Mouse (Mus musculus): ENCODE data around the gene Sds. TPM values are rescaled to one million over a fixed set of nuclear protein-coding genes. Genes with fewer than 3 reads are reported as not detected.
"Not testable (repeated sequence)": the region's sequence is repeated elsewhere in the genome, so short reads cannot be mapped to it uniquely, and the experiment has no call there.

The Sds gene
- total RNA-seq, 2 experiments from 2014 or later, result not detected

- ATAC-seq (replicated peaks; ENCODE audit: low FRiP score, poor library complexity, severe bottlenecking), result no peak
Measured at GRCm38 (mm10) chr5:120477993-120478392, 1.7 kb downstream of the Sds start.

- ATAC-seq (replicated peaks; ENCODE audit: low FRiP score, poor library complexity, severe bottlenecking), result no peak
Measured at GRCm38 (mm10) chr5:120479538-120479937, 3.2 kb downstream of the Sds start.

DNA sequence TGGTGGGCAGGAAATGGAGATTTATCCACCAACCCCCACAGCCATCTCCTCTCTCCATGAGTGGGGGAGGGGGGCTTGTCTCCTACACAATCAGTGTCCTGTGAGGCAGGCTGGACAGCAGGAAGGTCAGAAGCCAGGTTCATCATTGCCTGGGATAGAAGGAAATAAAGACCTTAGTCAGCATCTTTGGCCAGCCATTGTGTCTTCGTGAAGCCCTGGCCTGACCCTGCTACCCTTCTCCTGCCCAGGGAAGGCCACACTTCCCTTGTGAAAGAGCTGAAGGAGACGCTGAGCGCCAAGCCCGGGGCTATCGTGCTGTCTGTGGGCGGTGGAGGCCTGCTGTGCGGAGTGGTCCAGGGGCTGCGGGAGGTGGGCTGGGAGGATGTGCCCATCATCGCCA, 4.9 kb downstream of the Sds start:
- ATAC-seq (replicated peaks; ENCODE audit: low FRiP score, poor library complexity, severe bottlenecking), result no peak

DNA sequence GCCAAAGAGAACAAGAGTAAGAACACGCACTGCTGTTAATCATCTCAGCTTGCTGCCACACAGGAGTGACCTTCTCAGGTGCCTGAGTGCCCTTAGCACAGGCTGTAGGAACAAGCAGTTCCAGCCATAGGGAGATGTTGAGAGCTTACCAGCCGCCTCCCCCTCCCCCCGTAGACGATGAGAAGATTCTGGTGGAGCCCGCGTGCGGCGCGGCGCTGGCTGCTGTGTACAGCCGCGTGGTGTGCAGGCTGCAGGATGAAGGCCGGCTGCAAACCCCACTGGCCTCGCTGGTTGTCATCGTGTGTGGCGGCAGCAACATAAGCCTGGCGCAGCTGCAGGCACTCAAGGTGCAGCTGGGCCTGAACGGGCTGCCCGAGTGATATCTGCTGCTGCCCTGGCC, 7.1 kb downstream of the Sds start:
- ATAC-seq (replicated peaks; ENCODE audit: low FRiP score, poor library complexity, severe bottlenecking), result no peak

- no peak for ATAC-seq (replicated peaks; ENCODE audit: low FRiP score, poor library complexity, severe bottlenecking)
Measured at GRCm38 (mm10) chr5:120487844-120488243, 11.5 kb downstream of the Sds start.

GRCm38 (mm10) chr5:120490679-120491192, 14.4 kb downstream of the Sds start:
- no peak for ATAC-seq (replicated peaks; ENCODE audit: low FRiP score, poor library complexity, severe bottlenecking)

GRCm38 (mm10) chr5:120492437-120492836, 16.1 kb downstream of the Sds start:
- ATAC-seq (replicated peaks; ENCODE audit: low FRiP score, poor library complexity, severe bottlenecking), result no peak

- ATAC-seq (replicated peaks; ENCODE audit: low FRiP score, poor library complexity, severe bottlenecking), result no peak
Measured at GRCm38 (mm10) chr5:120493440-120493839, 17.1 kb downstream of the Sds start.

- ATAC-seq (replicated peaks; ENCODE audit: low FRiP score, poor library complexity, severe bottlenecking), result no peak
Measured at GRCm38 (mm10) chr5:120493873-120494395, 17.6 kb downstream of the Sds start.

- peak; percentile 13; the same call in 1 of the 2 replicates for ATAC-seq (replicated peaks; ENCODE audit: low FRiP score, poor library complexity, severe bottlenecking)
Measured at GRCm38 (mm10) chr5:120495064-120495702, 18.9 kb downstream of the Sds start.

DNA sequence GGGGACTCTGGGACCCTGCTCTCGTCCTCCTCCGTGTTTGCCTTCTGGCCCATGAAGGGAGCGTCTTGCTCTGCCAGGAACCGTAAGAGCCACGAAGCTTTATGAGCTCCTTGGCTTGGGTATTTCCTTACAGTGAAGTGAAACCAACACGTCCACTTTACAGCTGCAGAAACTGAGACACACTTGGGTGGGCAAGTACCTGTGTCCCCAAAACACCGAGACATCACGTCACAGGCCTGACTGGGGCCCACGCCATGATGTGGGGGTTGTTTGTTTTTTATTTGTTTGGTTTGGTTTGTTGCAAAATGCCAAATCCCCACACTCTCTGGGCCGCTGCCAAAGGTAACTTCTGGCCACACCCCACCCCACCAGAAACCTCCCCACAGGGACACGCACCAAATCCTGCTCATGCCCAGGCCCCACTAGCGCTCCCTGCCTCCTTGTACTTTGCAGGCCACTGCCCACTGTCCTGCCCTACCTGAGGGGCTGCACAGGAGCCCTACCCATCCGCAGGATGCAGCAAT, 19.4 kb downstream of the Sds start:
- no peak for ATAC-seq (replicated peaks; ENCODE audit: low FRiP score, poor library complexity, severe bottlenecking)

DNA sequence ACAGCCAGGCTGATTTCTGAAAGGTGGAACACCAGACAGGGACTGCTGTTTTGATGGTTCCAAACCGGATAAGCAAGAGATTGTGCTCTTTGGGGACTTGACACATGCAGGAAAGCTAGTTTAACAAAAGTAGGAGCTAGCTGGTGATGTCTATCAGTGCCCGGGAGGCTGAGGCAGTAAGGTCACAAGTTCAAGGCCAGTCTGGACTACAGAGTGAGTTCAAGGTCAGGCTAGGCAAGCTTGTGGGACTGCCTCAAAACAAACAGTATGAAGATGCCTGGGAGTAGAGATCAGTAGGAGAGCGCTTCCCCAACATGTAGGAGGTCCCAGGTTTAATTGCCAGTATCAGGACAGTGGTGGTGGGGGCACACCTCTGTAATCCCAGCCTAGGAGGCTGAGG, 20.7 kb downstream of the Sds start:
- ATAC-seq (replicated peaks; ENCODE audit: low FRiP score, poor library complexity, severe bottlenecking), result no peak

- no peak for ATAC-seq (replicated peaks; ENCODE audit: low FRiP score, poor library complexity, severe bottlenecking)
Measured at GRCm38 (mm10) chr5:120499202-120499601, 22.9 kb downstream of the Sds start.

DNA sequence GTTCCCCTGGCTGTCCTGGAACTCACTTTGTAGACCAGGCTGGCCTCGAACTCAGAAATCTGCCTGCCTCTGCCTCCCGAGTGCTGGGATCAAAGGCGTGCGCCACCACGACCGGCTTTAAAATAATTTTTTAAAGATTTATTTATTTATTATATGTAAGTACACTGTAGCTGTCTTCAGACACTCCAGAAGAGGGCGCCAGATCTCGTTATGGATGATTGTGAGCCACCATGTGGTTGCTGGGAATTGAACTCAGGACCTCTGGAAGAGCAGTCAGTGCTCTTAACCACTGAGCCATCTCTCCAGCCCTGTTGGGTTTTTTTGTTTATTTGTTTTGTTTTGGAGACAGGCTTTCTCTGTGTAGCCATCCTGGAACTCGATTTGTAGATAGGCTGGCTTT, 24.3 kb downstream of the Sds start:
- not testable (repeated sequence) for ATAC-seq (replicated peaks; ENCODE audit: low FRiP score, poor library complexity, severe bottlenecking)

GRCm38 (mm10) chr5:120502147-120502621, 25.9 kb downstream of the Sds start:
- ATAC-seq (replicated peaks; ENCODE audit: low FRiP score, poor library complexity, severe bottlenecking), result no peak

DNA sequence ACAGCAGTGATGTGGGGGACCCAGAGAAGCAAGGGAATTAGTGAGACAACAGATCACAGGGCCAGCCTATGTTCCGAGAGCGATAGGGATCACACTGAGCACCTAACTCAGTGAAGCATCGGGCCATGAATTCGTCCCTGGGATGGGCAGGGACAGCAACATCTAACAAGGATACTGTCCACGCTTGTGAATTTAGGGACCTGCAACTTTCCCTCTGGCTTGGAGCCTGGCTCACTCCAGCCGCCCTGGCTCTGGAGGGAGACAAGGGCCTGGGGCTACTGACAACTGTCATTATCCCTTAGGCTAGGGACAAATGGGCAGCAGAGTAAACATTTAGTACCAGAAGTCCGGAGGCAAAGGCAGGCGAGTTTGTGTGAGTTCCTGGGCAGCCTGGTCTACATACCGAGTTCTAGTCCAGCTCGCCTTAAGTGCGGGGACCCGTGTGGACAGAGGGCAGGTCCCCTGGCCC, 26.4 kb downstream of the Sds start:
- no peak for ATAC-seq (replicated peaks; ENCODE audit: low FRiP score, poor library complexity, severe bottlenecking)

DNA sequence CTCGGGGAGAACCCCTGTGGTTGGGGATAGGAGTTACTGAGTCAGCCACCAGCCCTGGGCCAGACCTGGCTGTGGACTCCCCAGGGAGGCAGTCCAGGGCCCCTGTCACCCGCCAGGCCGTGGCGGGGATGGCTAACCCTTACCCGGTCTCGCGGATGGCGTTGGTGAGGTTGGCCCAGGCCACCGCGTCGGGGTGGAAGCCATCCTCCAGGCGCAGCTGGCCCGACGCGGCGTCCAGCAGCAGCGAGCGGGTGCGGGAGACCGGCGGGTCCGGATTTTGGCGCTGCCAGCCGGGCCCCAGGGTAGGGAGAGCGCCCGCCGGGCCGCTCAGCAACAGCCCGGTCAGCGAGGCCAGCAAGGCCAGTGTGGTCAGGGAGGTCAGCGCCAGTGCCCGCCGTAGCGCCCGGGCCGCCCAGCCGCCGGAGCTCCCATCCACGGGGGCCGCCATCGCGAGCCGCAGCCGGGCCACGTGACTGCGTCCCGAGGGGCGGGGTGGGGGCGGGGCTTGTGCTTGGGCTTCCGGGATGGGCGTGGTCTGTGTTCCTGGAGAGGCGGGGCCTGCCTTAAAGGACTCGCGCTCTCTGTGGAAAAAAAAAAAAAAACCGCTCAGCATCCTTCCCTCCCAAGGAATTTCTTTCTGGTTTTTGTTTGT, 26.9 kb downstream of the Sds start, which contains the start of gene Plbd2:
Gene Plbd2, minus strand, starts transcription at position 482 of the 652 bp plus-strand sequence.
- peak; percentile 68 for ATAC-seq (replicated peaks; ENCODE audit: low FRiP score, poor library complexity, severe bottlenecking)

GRCm38 (mm10) chr5:120505368-120505767, 29.0 kb downstream of the Sds start:
- peak; percentile 82 for ATAC-seq (replicated peaks; ENCODE audit: low FRiP score, poor library complexity, severe bottlenecking)

- no peak for ATAC-seq (replicated peaks; ENCODE audit: low FRiP score, poor library complexity, severe bottlenecking)
Measured at GRCm38 (mm10) chr5:120505781-120506180, 29.5 kb downstream of the Sds start.

DNA sequence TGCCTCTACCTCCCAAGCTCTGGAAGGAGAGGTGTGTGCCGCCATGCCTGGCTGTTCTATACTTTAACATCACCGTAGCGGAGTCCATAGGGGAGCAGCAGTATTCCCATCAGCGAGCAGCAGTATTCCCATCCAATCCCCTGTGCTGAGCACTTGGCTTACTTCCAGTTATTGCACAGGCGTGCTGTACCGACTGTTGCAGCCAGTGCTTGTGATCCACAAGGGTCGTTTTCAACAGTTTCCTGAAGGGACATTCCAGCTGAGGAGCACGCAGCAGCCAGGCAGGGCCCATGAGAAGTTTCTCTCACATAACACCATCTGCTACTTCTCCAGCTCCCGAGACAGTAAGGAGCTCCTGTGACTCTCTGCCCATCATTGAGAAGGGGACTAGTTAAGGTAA, 30.2 kb downstream of the Sds start:
- ATAC-seq (replicated peaks; ENCODE audit: low FRiP score, poor library complexity, severe bottlenecking), result no peak

DNA sequence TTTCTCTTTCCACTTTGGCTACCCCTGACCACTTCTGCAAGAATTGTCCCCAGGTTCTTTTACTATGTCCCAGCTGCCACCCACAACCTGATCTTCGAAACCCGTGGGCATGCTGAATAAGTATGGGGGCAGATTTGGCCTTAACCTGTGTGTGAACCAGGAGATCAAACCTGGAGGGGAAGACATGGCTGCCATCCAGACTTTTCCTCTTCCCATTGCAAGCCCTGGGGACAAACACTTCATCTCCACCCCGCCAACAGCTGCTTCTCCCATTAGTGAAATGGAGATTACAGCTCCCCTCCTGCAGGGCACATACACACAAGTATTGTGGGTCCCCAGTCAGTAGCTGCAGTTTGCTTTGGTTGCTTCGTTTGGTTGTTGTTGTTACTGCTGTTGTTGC, 31.0 kb downstream of the Sds start:
- ATAC-seq (replicated peaks; ENCODE audit: low FRiP score, poor library complexity, severe bottlenecking), result no peak
